Mouse (Mus musculus) colon, adult 2 months (tissue): Measurements from ENCODE around the gene Cd3eap. TPM values are rescaled to one million over a fixed set of nuclear protein-coding genes. Genes with fewer than 3 reads are reported as not detected.

Source experiments
- polyA plus RNA-seq: library from polyadenylated mRNA; depleted of rRNA; stranded (reverse); fragments of >200 nt; gene quantifications from 2 replicates; pipeline ENCODE4 v1.2.3, GENCODE M21; 2012; rRNA removed

The Cd3eap gene
- polyA plus RNA-seq: 4.0 and 7.0 TPM in 2 replicates

DNA sequence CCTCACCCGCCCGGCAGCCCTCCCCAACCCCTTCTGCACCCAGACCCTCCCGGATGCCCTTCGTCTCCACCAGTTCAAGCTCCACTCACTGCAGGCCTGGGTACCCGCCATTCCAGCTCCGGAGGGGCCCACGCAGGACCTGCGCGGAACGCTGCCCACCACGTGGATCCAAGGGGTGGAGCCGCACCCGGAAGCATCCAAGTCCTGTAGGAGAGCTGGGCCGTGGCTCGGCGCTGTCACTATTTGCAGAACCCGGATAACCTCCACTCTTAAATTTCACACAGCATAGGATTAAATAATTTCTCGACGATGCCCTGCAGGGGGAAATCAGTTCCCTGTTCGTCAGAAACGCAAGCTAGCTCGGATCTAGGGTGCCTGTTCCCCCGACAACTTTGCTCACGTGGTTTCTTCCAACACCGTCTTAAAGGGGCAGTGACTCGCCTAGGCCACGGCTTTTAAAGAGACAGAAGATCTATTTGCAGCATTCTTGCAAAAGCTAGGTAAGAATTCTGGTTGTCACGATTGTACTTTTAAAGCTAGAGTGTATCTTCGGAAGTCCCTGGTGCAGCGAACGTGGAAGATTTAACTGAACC, at the start of gene Cd3eap, which contains the start of gene Ppp1r13l:
Cd3eap (minus strand) TSS at position 185 of the 593 bp plus-strand sequence.
Ppp1r13l (plus strand) TSS at position 451 of the 593 bp plus-strand sequence.

DNA sequence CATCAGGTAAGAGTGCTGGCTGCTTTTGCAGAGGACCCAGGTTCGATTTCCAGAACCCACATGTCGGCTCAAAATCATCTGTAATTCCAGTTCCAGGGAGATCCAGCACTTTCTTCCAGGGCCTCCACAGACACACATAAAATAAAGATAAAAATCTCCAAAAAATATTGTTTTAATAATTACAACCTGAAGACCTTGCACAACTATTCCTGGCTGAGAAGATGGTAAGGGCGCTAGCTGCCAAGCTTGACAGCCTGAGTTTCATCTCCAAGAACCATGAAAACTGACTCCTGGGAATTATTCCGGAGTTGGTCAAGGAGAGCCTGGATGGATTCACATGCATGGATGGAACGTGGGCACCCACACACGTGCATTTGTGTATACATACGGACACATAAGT, 45.2 kb upstream of the Cd3eap start, which contains the start of gene Ckm:
Ckm (plus strand) TSS at position 301 of the 400 bp plus-strand sequence.

DNA sequence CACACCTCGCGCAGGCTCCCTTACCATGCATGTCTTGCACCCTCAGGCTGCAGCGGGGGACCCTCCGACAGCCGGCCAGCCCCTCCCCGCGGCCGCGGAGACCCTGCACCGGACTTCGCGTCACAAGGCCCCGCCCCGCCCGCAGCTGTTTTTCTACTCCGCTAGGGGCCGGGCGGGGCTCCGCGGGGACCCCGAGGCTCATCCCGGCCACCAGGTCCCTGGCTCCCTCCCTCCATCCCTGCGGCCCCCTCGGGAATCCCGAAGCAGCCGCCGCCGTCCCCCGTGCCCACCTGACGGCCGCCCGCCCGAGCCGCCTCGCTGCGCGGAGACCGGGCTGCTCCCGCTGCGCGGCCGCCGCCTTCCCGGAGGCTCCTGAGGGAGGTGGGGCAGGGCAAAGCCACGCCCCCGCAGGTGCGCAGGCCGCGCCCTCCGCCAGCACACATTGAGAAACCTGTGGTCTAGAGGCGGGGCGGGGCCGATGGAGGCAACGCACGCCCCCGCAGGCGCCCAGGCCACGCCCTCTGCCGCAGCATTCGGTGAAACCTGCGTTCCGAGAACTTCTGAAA, 44.5 kb upstream of the Cd3eap start, which contains the start of gene Klc3:
Klc3 (minus strand) TSS at position 374 of the 566 bp plus-strand sequence.

DNA sequence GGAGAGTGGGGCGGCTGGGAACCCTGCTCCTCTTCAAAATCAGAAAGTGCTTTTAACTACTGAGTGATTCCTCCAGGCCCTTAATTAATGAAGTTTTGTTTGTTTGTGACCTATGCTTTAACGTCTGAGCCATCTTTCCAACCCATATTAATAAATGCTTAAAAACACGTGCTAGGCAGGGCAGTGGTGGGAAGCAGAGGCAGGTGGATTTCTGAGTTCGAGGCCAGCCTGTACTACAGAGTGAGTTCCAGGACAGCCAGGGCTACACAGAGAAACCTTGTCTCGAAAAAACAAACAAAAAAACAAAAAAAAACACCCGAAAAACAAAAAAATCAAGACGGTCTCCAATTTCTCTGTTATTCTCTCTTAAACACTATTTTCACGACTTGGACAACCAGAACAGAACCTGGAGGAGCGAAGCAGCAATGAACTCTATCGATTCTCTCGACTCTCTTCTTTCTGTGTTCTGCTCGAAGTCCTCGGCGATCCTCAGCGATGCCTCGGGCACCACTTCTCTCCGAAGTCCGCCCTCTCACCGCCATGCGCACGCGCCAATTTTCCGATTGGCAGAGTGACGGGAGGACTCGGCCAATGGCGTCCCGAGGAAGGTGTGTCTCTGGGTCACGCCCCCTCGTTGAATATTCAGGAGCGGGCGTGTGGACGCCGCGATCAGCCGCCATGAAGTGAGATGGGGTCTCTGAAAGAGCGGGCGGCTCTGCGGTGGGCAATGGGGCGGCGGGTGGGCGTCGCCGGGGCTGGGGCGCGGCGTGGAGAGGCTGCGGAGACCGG, 22.3 kb upstream of the Cd3eap start, which contains the start of gene Ercc2:
Ercc2 (plus strand) TSS at position 634 of the 789 bp plus-strand sequence.

DNA sequence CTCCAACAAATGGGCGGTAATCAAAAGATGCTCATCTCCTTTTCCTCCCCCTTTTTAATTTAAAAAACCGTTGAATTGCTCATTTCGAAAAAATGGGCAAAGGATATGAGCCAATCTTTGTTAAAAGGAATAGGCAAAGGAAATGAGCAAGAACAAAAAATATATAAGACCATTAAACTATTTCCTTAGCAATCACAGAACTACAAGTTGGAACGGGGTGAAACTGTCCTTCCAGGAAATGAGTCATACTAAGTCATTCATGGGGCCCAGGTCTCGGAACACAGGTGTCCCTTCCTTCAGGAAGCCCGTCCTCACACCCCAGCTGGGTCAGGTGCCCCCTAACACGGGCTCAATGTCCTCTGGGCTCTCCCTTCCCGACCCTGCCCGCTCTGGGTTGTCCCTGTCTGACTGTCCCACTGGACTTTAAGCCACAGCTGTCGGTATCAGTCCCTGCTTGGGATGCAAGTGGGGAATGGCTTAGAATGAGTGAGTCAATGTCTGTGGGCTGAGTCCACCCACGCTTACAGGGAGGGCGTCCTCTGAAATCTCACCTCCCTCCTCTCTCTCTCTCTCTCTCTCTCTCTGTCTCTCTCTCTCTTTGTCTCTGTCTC, 14.9 kb downstream of the Cd3eap start, which contains the start of gene Ercc1:
Ercc1 (plus strand) TSS at position 542 of the 611 bp plus-strand sequence.

DNA sequence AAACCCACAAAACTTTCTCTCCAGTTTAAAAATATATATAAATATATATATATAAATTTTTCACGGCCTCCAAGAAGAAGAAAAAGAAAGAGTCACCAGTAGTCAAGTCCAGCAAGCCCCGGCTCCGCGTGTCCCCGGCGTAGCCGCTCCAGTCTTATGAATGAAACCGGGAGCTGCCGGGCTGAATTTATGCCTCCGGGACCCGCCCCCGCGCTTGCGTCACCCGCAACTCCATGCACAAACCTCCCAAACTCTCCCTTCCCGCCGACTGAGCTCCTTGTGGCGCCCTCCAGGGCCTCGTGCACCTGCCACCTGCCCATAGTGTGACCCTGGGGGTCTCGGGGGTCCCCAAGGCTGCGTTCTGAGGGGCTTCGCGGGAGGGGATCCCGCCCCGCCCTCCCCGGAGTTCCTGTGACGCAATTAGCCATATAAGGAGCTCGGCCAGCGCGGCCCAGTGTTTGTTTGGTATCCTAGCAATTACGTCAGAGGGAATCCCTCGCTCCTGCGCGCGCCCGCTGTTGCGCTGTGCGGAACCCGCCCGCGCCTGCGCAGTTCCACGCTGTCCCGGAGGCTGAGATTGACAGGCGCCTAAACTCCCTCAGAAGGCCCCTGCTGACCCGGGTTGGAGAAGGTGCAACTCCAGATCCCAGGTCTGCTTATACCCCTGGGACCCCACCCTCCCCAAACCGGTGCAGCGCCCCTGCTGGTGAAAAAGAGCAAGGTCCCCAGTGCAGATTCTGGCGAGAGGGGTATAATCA, 49.2 kb downstream of the Cd3eap start, which contains the start of gene Fosb:
Fosb (minus strand) TSS at position 168 of the 758 bp plus-strand sequence.

Other genes starting within 250 kb of the Cd3eap start
- not detected in 2 replicates for gene Gm4969, start 241.1 kb downstream of the Cd3eap start, polyA plus RNA-seq
- gene Fbxo46, start 239.6 kb downstream of the Cd3eap start, polyA plus RNA-seq: 14.7 and 14.9 TPM in 2 replicates
- gene Qpctl, start 210.2 kb downstream of the Cd3eap start, polyA plus RNA-seq: 15.1 and 16.3 TPM in 2 replicates
- 19.3 and 24.0 TPM in 2 replicates for gene Snrpd2, start 209.8 kb downstream of the Cd3eap start, polyA plus RNA-seq
- gene Gipr, start 193.4 kb downstream of the Cd3eap start, polyA plus RNA-seq: 0.95 and 1.6 TPM in 2 replicates
- gene Eml2, start 183.1 kb downstream of the Cd3eap start, polyA plus RNA-seq: 45.4 and 47.5 TPM in 2 replicates
- 4.0 and 4.6 TPM in 2 replicates for gene Gpr4, start 146.9 kb downstream of the Cd3eap start, polyA plus RNA-seq
- 40.5 and 52.5 TPM in 2 replicates for gene Opa3, start 131.1 kb downstream of the Cd3eap start, polyA plus RNA-seq
- gene Vasp, start 87.7 kb downstream of the Cd3eap start, polyA plus RNA-seq: 569 and 685 TPM in 2 replicates
- 0.10 and 0.21 TPM in 2 replicates for gene Ppm1n, start 79.4 kb downstream of the Cd3eap start, polyA plus RNA-seq
- 28.0 and 34.1 TPM in 2 replicates for gene Rtn2, start 76.9 kb downstream of the Cd3eap start, polyA plus RNA-seq
- gene Fosb, start 49.4 kb downstream of the Cd3eap start, polyA plus RNA-seq: 3.1 and 6.7 TPM in 2 replicates
- gene Ercc1, start 14.7 kb downstream of the Cd3eap start, polyA plus RNA-seq: 26.1 and 33.2 TPM in 2 replicates
- gene Ppp1r13l, start 266 bp upstream of the Cd3eap start, polyA plus RNA-seq: 14.6 and 20.3 TPM in 2 replicates
- 47.1 and 56.1 TPM in 2 replicates for gene Ercc2, start 22.5 kb upstream of the Cd3eap start, polyA plus RNA-seq
- 5.5 and 6.0 TPM in 2 replicates for gene Klc3, start 44.6 kb upstream of the Cd3eap start, polyA plus RNA-seq
- 78.9 and 126 TPM in 2 replicates for gene Ckm, start 45.3 kb upstream of the Cd3eap start, polyA plus RNA-seq
- 22.3 and 24.9 TPM in 2 replicates for gene Mark4, start 99.3 kb upstream of the Cd3eap start, polyA plus RNA-seq
- 7.9 and 11.1 TPM in 2 replicates for gene Exoc3l2, start 103.8 kb upstream of the Cd3eap start, polyA plus RNA-seq
- gene Bloc1s3, start 148.9 kb upstream of the Cd3eap start, polyA plus RNA-seq: 19.5 and 30.0 TPM in 2 replicates
- 218 and 235 TPM in 2 replicates for gene Trappc6a, start 148.9 kb upstream of the Cd3eap start, polyA plus RNA-seq
- 2.2 and 2.3 TPM in 2 replicates for gene Nkpd1, start 158.4 kb upstream of the Cd3eap start, polyA plus RNA-seq
- 191 and 212 TPM in 2 replicates for gene Ppp1r37, start 203.6 kb upstream of the Cd3eap start, polyA plus RNA-seq
- 2.8 and 2.9 TPM in 2 replicates for gene Zfp296, start 217.8 kb upstream of the Cd3eap start, polyA plus RNA-seq
- 109 and 138 TPM in 2 replicates for gene Gemin7, start 218.1 kb upstream of the Cd3eap start, polyA plus RNA-seq
- 149 and 153 TPM in 2 replicates for gene Clasrp, start 245.0 kb upstream of the Cd3eap start, polyA plus RNA-seq